Mouse (Mus musculus) gastrocnemius, postnatal 25 days (tissue): Measurements from ENCODE around the gene Gzf1. TPM values are rescaled to one million over a fixed set of nuclear protein-coding genes. Genes with fewer than 3 reads are reported as not detected.

Experiments
- DNase-seq: peaks from one replicate; pipeline ENCODE4 v3.0.0; 2022
- total RNA-seq, 2 experiments: library from RNA; stranded (reverse); gene quantifications; 1 replicate in 1 of 2; 2 replicates in 1 of 2; pipeline ENCODE4 v1.2.3; 2021

The Gzf1 gene
- total RNA-seq, 2 experiments from 2014 or later, result 16.4 to 17.9 TPM

- no peak for DNase-seq
Measured at GRCm38 (mm10) chr2:148706409-148707201, 25.8 kb downstream of the Gzf1 start.

GRCm38 (mm10) chr2:148707202-148707530 is 26.3 kb downstream of the Gzf1 start:
- no peak for DNase-seq

- peak; percentile 25 for DNase-seq
Measured at GRCm38 (mm10) chr2:148712326-148712725, 31.5 kb downstream of the Gzf1 start.

GRCm38 (mm10) chr2:148717072-148717471 is 36.2 kb downstream of the Gzf1 start:
- DNase-seq, result no peak

GRCm38 (mm10) chr2:148719271-148719995 is 38.6 kb downstream of the Gzf1 start:
- no peak for DNase-seq

- no peak for DNase-seq
Measured at GRCm38 (mm10) chr2:148731614-148732326, 50.9 kb downstream of the Gzf1 start.

GRCm38 (mm10) chr2:148732327-148733000 is 51.6 kb downstream of the Gzf1 start, which contains the start of gene Napb:
Napb (minus strand) TSS chr2:148732467.
- peak; percentile 94 for DNase-seq

Other genes starting within 250 kb of the Gzf1 start
- 10 to 100 TPM; 19.4 to 23.0 TPM for gene Cd93, start 237.5 kb upstream of the Gzf1 start, total RNA-seq
- 1 to 10 TPM; 5.3 to 5.6 TPM for gene Nxt1, start 8.4 kb upstream of the Gzf1 start, total RNA-seq
- 1 to 10 TPM; 3.8 to 4.0 TPM for gene Napb, start 51.4 kb downstream of the Gzf1 start, total RNA-seq
- gene Cstl1, start 69.3 kb downstream of the Gzf1 start, total RNA-seq, result not detected
- gene Cst11, start 90.5 kb downstream of the Gzf1 start, total RNA-seq, result not detected
- not detected for gene 8030411F24Rik, start 101.0 kb downstream of the Gzf1 start, total RNA-seq
- not detected for gene Cst12, start 108.3 kb downstream of the Gzf1 start, total RNA-seq
- not detected for gene Cst8, start 117.8 kb downstream of the Gzf1 start, total RNA-seq
- not detected for gene Cst13, start 139.1 kb downstream of the Gzf1 start, total RNA-seq
- gene Cst9, start 154.1 kb downstream of the Gzf1 start, total RNA-seq, result not detected
- gene 9230104L09Rik, start 184.0 kb downstream of the Gzf1 start, total RNA-seq, result 1 to 10 TPM; 1.3 to 1.4 TPM
- gene Cst3, start 194.7 kb downstream of the Gzf1 start, total RNA-seq, result 100 to 1,000 TPM; 540 to 563 TPM